ENCODE assay signal across 33 mouse cellular contexts in genomic region chr17:79259691-79260090, GRCm38 (mm10).
DNase-seq lines count a peak whose midpoint lies in the region; ATAC-seq and TF ChIP-seq lines count a peak whose summit lies in the region.
"Had no signal": no experiment of that assay in that cellular context is flagged by ENCODE, and none has a peak within 500 bp of the region (broad histone marks: within the 10 kb centered on the region; RNA-seq: fewer than 3 reads in every experiment).

No protein-coding gene starts in this region.

- TF ChIP-seq CTCF in forebrain, postnatal 0 days (IDR thresholded peaks at IDR 0.05; ENCODE audit: low read depth): no peak
- TF ChIP-seq CTCF in lung, embryonic 14.5 days (IDR thresholded peaks at IDR 0.05; ENCODE audit: low read depth): no peak
- no peak for TF ChIP-seq CTCF in liver, postnatal 0 days (IDR thresholded peaks at IDR 0.05; ENCODE audit: low read depth)

- H3K4me1 ChIP-seq in forebrain, postnatal 0 days (ENCODE audit: insufficient read depth): no peaks in the 10 kb centered on the region
- no peaks in the 10 kb centered on the region for H3K4me1 ChIP-seq in forebrain, embryonic 15.5 days
- no peaks in the 10 kb centered on the region for H3K4me1 ChIP-seq in lung, embryonic 14.5 days (ENCODE audit: insufficient read depth)
- no peaks in the 10 kb centered on the region for H3K4me1 ChIP-seq in liver, postnatal 0 days (ENCODE audit: insufficient read depth)
- H3K4me1 ChIP-seq: forebrain, embryonic 12.5 days; liver, embryonic 13.5 days; neural tube, embryonic 12.5 days had no signal

- H3K4me3 ChIP-seq in forebrain, postnatal 0 days (ENCODE audit: low read depth, low read length): no peak overlapping the region
- no peak overlapping the region for H3K4me3 ChIP-seq in forebrain, embryonic 15.5 days
- no peak overlapping the region for H3K4me3 ChIP-seq in lung, embryonic 14.5 days (ENCODE audit: low read depth, low read length)
- no peak overlapping the region for H3K4me3 ChIP-seq in liver, postnatal 0 days (ENCODE audit: low read depth, low read length)
- H3K4me3 ChIP-seq: embryonic facial prominence, embryonic 15.5 days; forebrain, embryonic 12.5 days; heart, adult 2 months; heart, embryonic 12.5 days; layer of hippocampus, adult 2 months; limb, embryonic 15.5 days; liver, embryonic 13.5 days; myocyte; neural tube, embryonic 12.5 days had no signal

- H3K9ac ChIP-seq in forebrain, postnatal 0 days: no peak overlapping the region
- no peak overlapping the region for H3K9ac ChIP-seq in forebrain, embryonic 15.5 days (replicated peaks)
- H3K9ac ChIP-seq in lung, embryonic 14.5 days: no peak overlapping the region
- H3K9ac ChIP-seq in liver, postnatal 0 days (replicated peaks): no peak overlapping the region
- H3K9ac ChIP-seq: embryonic facial prominence, embryonic 15.5 days; forebrain, embryonic 12.5 days; heart, embryonic 12.5 days; hindbrain, embryonic 14.5 days; limb, embryonic 15.5 days; liver, embryonic 13.5 days; neural tube, embryonic 12.5 days had no signal

- H3K4me2 ChIP-seq in forebrain, postnatal 0 days (ENCODE audit: low read depth): no peak overlapping the region
- no peak overlapping the region for H3K4me2 ChIP-seq in forebrain, embryonic 15.5 days (replicated peaks)
- H3K4me2 ChIP-seq in lung, embryonic 14.5 days: no peak overlapping the region
- no peak overlapping the region for H3K4me2 ChIP-seq in liver, postnatal 0 days (ENCODE audit: low read depth, low read length)
- H3K4me2 ChIP-seq: embryonic facial prominence, embryonic 15.5 days; forebrain, embryonic 12.5 days; heart, embryonic 12.5 days; hindbrain, embryonic 14.5 days; limb, embryonic 15.5 days; liver, embryonic 13.5 days; midbrain, embryonic 11.5 days; neural tube, embryonic 12.5 days had no signal

- no peaks in the 10 kb centered on the region for H3K27me3 ChIP-seq in forebrain, postnatal 0 days (ENCODE audit: insufficient read depth, low read length)
- H3K27me3 ChIP-seq in forebrain, embryonic 15.5 days: no peaks in the 10 kb centered on the region
- H3K27me3 ChIP-seq in lung, embryonic 14.5 days (ENCODE audit: insufficient read depth, low read length): no peaks in the 10 kb centered on the region
- H3K27me3 ChIP-seq in liver, postnatal 0 days (ENCODE audit: insufficient read depth, low read length): no peaks in the 10 kb centered on the region
- H3K27me3 ChIP-seq: embryonic facial prominence, embryonic 15.5 days; forebrain, embryonic 12.5 days; heart, embryonic 12.5 days; limb, embryonic 15.5 days; liver, embryonic 13.5 days; neural tube, embryonic 12.5 days had no signal

- no peak overlapping the region for H3K27ac ChIP-seq in forebrain, postnatal 0 days (ENCODE audit: low read depth, low read length)
- H3K27ac ChIP-seq in forebrain, embryonic 15.5 days (replicated peaks): no peak overlapping the region
- no peak overlapping the region for H3K27ac ChIP-seq in lung, embryonic 14.5 days (ENCODE audit: low read depth)
- no peak overlapping the region for H3K27ac ChIP-seq in liver, postnatal 0 days (ENCODE audit: low read depth)
- H3K27ac ChIP-seq: embryonic facial prominence, embryonic 15.5 days; forebrain, embryonic 12.5 days; heart, adult 2 months; hindbrain, embryonic 14.5 days; layer of hippocampus, adult 2 months; limb, embryonic 15.5 days; liver, embryonic 13.5 days; neural tube, embryonic 12.5 days; stomach, postnatal 0 days had no signal

- H3K36me3 ChIP-seq in forebrain, postnatal 0 days (ENCODE audit: insufficient read depth): no peaks in the 10 kb centered on the region
- H3K36me3 ChIP-seq in forebrain, embryonic 15.5 days: no peaks in the 10 kb centered on the region
- no peaks in the 10 kb centered on the region for H3K36me3 ChIP-seq in lung, embryonic 14.5 days (ENCODE audit: insufficient read depth)
- H3K36me3 ChIP-seq in liver, postnatal 0 days (replicated peaks; ENCODE audit: insufficient read depth, low read length): no peaks in the 10 kb centered on the region
- H3K36me3 ChIP-seq: embryonic facial prominence, embryonic 15.5 days; forebrain, embryonic 12.5 days; G1E; heart, embryonic 12.5 days; limb, embryonic 15.5 days; liver, embryonic 13.5 days; neural tube, embryonic 12.5 days had no signal

- TF ChIP-seq EP300 in liver, postnatal 0 days (IDR thresholded peaks at IDR 0.05; ENCODE audit: low read depth): no peak

- peak; percentile 81 to 84 for DNase-seq in cerebellum, postnatal 10 days
- no peak for DNase-seq in cerebellum, adult 11 months
- peak; percentile 14 for DNase-seq in forebrain, postnatal 0 days
- DNase-seq in lung, embryonic 14.5 days: peak; percentile 33
- no peak for DNase-seq in lung, postnatal 25 days (ENCODE audit: low spot score)
- DNase-seq in liver, postnatal 0 days: no peak
- DNase-seq: adrenal gland, adult 8-10 months; heart, adult 2 months; heart, postnatal 4 days; kidney, adult 11 months; kidney, postnatal 25 days; layer of hippocampus, postnatal 36 days; liver, embryonic 13.5 days; lung, adult 2 months; lung, postnatal 14 days; right cerebral cortex, adult 18-20 months; spleen, adult 18-20 months; thymus, adult 18-20 months; thymus, postnatal 25 days had no signal

- no peak for ATAC-seq in forebrain, postnatal 0 days
- ATAC-seq in forebrain, embryonic 15.5 days (replicated peaks): no peak
- no peak for ATAC-seq in lung, embryonic 14.5 days (ENCODE audit: insufficient read depth)
- ATAC-seq in liver, postnatal 0 days: no peak
- ATAC-seq: inflammation-experienced regulatory T-cells, adult 6 months; midbrain, embryonic 16.5 days had no signal

- 55% methylated on average over 5 of the region's 5 CpGs for WGBS in forebrain, postnatal 0 days
- 56% methylated on average over 5 of the region's 5 CpGs for WGBS in forebrain, embryonic 15.5 days
- WGBS in lung, embryonic 14.5 days: 25% methylated on average over 5 of the region's 5 CpGs
- whole genome bisulfite sequencing in liver, postnatal 0 days (ENCODE audit: insufficient replicate concordance): 39% methylated on average over 5 of the region's 5 CpGs

- H3K9me3 ChIP-seq in forebrain, postnatal 0 days (ENCODE audit: low read length): no peaks in the 10 kb centered on the region
- H3K9me3 ChIP-seq in forebrain, embryonic 15.5 days: no peaks in the 10 kb centered on the region
- H3K9me3 ChIP-seq in lung, embryonic 14.5 days (ENCODE audit: low read depth, low read length): no peaks in the 10 kb centered on the region
- no peaks in the 10 kb centered on the region for H3K9me3 ChIP-seq in liver, postnatal 0 days (ENCODE audit: low read length)
- H3K9me3 ChIP-seq: embryonic facial prominence, embryonic 15.5 days; forebrain, embryonic 12.5 days; limb, embryonic 15.5 days; liver, embryonic 13.5 days; neural tube, embryonic 12.5 days had no signal

Comparison
In these comparisons a context has a peak if more than half of its experiments do, and no peak if none do; other contexts are left out.
1. DNase-seq: peak in cerebellum, postnatal 10 days (2 of 2), forebrain, postnatal 0 days (single experiment) and lung, embryonic 14.5 days (single experiment); none in cerebellum, adult 11 months (single experiment), lung, postnatal 25 days (single experiment) and liver, postnatal 0 days (single experiment).